Mouse (Mus musculus): ENCODE data around the gene Ccdc162. TPM values are rescaled to one million over a fixed set of nuclear protein-coding genes. Genes with fewer than 3 reads are reported as not detected.
"Not testable (repeated sequence)": the region's sequence is repeated elsewhere in the genome, so short reads cannot be mapped to it uniquely, and the experiment has no call there.

Ccdc162 gene
- polyA plus RNA-seq, 1 experiment from 2014 or later, result 0.12 TPM

GRCm38 (mm10) chr10:41518981-41519618, 197.3 kb downstream of the Ccdc162 start, which contains the start of gene Cd164:
Cd164 (plus strand) TSS chr10:41519414.
- Histone ChIP-seq H3K4me2 (ENCODE audit: low read depth, low read length) (peak within 1 kb of the TSS; percentile 94), H3K36me3 (ENCODE audit: control insufficient read depth, insufficient read depth) (no peaks in the 10 kb centered on the region; the same call in 1 of the 2 replicates), H3K4me1 (ENCODE audit: control insufficient read depth, low read depth, low read length) (peaks cover 17% of the 10 kb centered on the region), H3K9ac (ENCODE audit: low read depth, low read length) (peak within 1 kb of the TSS; percentile 86), H3K27me3 (ENCODE audit: control insufficient read depth, insufficient read depth, low read depth, low read length) (no peaks in the 10 kb centered on the region), H3K27ac (ENCODE audit: low read length) (peak within 1 kb of the TSS; percentile 83), H3K4me3 (ENCODE audit: low read depth, low read length) (peak within 1 kb of the TSS; percentile 83), H3K9me3 (replicated peaks; ENCODE audit: control insufficient read depth, low read length) (no peaks in the 10 kb centered on the region)
- ATAC-seq (ENCODE audit: low read depth), result peak; percentile 87
- WGBS (ENCODE audit: insufficient replicate concordance), result under 1% methylated on average over 69 of the region's 69 CpGs

GRCm38 (mm10) chr10:41518508-41518980, 197.9 kb downstream of the Ccdc162 start:
- H3K9ac ChIP-seq (ENCODE audit: low read depth, low read length), result peak overlapping the region; percentile 86
- no peaks in the 10 kb centered on the region; the same call in 1 of the 2 replicates for H3K36me3 ChIP-seq (ENCODE audit: control insufficient read depth, insufficient read depth)
- peaks cover 17% of the 10 kb centered on the region for H3K4me1 ChIP-seq (ENCODE audit: control insufficient read depth, low read depth, low read length)
- under 1% methylated on average over 23 of the region's 23 CpGs for WGBS (ENCODE audit: insufficient replicate concordance)
- peak overlapping the region; percentile 83 for H3K27ac ChIP-seq (ENCODE audit: low read length)
- peak overlapping the region; percentile 83 for H3K4me3 ChIP-seq (ENCODE audit: low read depth, low read length)
- H3K27me3 ChIP-seq (ENCODE audit: control insufficient read depth, insufficient read depth, low read depth, low read length), result no peaks in the 10 kb centered on the region
- peak; percentile 67 for ATAC-seq (ENCODE audit: low read depth)
- H3K4me2 ChIP-seq (ENCODE audit: low read depth, low read length), result peak overlapping the region; percentile 94
- no peaks in the 10 kb centered on the region for H3K9me3 ChIP-seq (replicated peaks; ENCODE audit: control insufficient read depth, low read length)

- H3K27me3 ChIP-seq (ENCODE audit: control insufficient read depth, insufficient read depth, low read depth, low read length), result no peaks in the 10 kb centered on the region
- no peak overlapping the region for H3K4me2 ChIP-seq (ENCODE audit: low read depth, low read length)
- no peak for ATAC-seq (ENCODE audit: low read depth)
- no peaks in the 10 kb centered on the region for H3K36me3 ChIP-seq (ENCODE audit: control insufficient read depth, insufficient read depth)
- peaks cover 4% of the 10 kb centered on the region for H3K4me1 ChIP-seq (ENCODE audit: control insufficient read depth, low read depth, low read length)
- H3K9me3 ChIP-seq (replicated peaks; ENCODE audit: control insufficient read depth, low read length), result no peaks in the 10 kb centered on the region
- H3K27ac ChIP-seq (ENCODE audit: low read length), result no peak overlapping the region
- H3K9ac ChIP-seq (ENCODE audit: low read depth, low read length), result no peak overlapping the region
- no peak overlapping the region for H3K4me3 ChIP-seq (ENCODE audit: low read depth, low read length)
Measured at GRCm38 (mm10) chr10:41514921-41515320, 201.5 kb downstream of the Ccdc162 start.

- Histone ChIP-seq H3K9ac (ENCODE audit: low read depth, low read length) (no peak overlapping the region), H3K4me3 (ENCODE audit: low read depth, low read length) (no peak overlapping the region), H3K9me3 (replicated peaks; ENCODE audit: control insufficient read depth, low read length) (no peaks in the 10 kb centered on the region), H3K27ac (ENCODE audit: low read length) (no peak overlapping the region), H3K27me3 (ENCODE audit: control insufficient read depth, insufficient read depth, low read depth, low read length) (no peaks in the 10 kb centered on the region), H3K36me3 (ENCODE audit: control insufficient read depth, insufficient read depth) (no peaks in the 10 kb centered on the region), H3K4me1 (ENCODE audit: control insufficient read depth, low read depth, low read length) (peaks cover 4% of the 10 kb centered on the region), H3K4me2 (ENCODE audit: low read depth, low read length) (no peak overlapping the region)
- no peak for ATAC-seq (ENCODE audit: low read depth)
- 58% methylated on average over 4 of the region's 4 CpGs for WGBS (ENCODE audit: insufficient replicate concordance)
Measured at GRCm38 (mm10) chr10:41514301-41514700, 202.1 kb downstream of the Ccdc162 start.

GRCm38 (mm10) chr10:41509160-41509559, 207.3 kb downstream of the Ccdc162 start:
- H3K4me2 ChIP-seq (ENCODE audit: low read depth, low read length), result no peak overlapping the region
- H3K4me1 ChIP-seq (ENCODE audit: control insufficient read depth, low read depth, low read length), result no peaks in the 10 kb centered on the region
- ATAC-seq (ENCODE audit: low read depth), result no peak
- no peak overlapping the region for H3K4me3 ChIP-seq (ENCODE audit: low read depth, low read length)
- no peaks in the 10 kb centered on the region for H3K36me3 ChIP-seq (ENCODE audit: control insufficient read depth, insufficient read depth)
- H3K27me3 ChIP-seq (ENCODE audit: control insufficient read depth, insufficient read depth, low read depth, low read length), result no peaks in the 10 kb centered on the region
- H3K9me3 ChIP-seq (replicated peaks; ENCODE audit: control insufficient read depth, low read length), result no peaks in the 10 kb centered on the region
- H3K9ac ChIP-seq (ENCODE audit: low read depth, low read length), result no peak overlapping the region
- no peak overlapping the region for H3K27ac ChIP-seq (ENCODE audit: low read length)
- WGBS (ENCODE audit: insufficient replicate concordance), result 26% methylated on average over 2 of the region's 2 CpGs

GRCm38 (mm10) chr10:41505446-41505845, 211.0 kb downstream of the Ccdc162 start:
- H3K9ac ChIP-seq (ENCODE audit: low read depth, low read length); H3K4me3 ChIP-seq (ENCODE audit: low read depth, low read length); ATAC-seq (ENCODE audit: low read depth); H3K4me1 ChIP-seq (ENCODE audit: control insufficient read depth, low read depth, low read length); H3K4me2 ChIP-seq (ENCODE audit: low read depth, low read length); H3K36me3 ChIP-seq (ENCODE audit: control insufficient read depth, insufficient read depth); H3K27ac ChIP-seq (ENCODE audit: low read length); H3K9me3 ChIP-seq (replicated peaks; ENCODE audit: control insufficient read depth, low read length); H3K27me3 ChIP-seq (ENCODE audit: control insufficient read depth, insufficient read depth, low read depth, low read length): not testable (repeated sequence)
- WGBS (ENCODE audit: insufficient replicate concordance), result 4% methylated on average over 3 of the region's 3 CpGs

GRCm38 (mm10) chr10:41504996-41505395, 211.4 kb downstream of the Ccdc162 start:
- Histone ChIP-seq H3K27ac (ENCODE audit: low read length) (no peak overlapping the region), H3K36me3 (ENCODE audit: control insufficient read depth, insufficient read depth) (no peaks in the 10 kb centered on the region), H3K4me2 (ENCODE audit: low read depth, low read length) (no peak overlapping the region), H3K9me3 (replicated peaks; ENCODE audit: control insufficient read depth, low read length) (no peaks in the 10 kb centered on the region), H3K9ac (ENCODE audit: low read depth, low read length) (no peak overlapping the region), H3K4me1 (ENCODE audit: control insufficient read depth, low read depth, low read length) (no peaks in the 10 kb centered on the region), H3K4me3 (ENCODE audit: low read depth, low read length) (no peak overlapping the region), H3K27me3 (ENCODE audit: control insufficient read depth, insufficient read depth, low read depth, low read length) (no peaks in the 10 kb centered on the region)
- ATAC-seq (ENCODE audit: low read depth), result no peak
- WGBS (ENCODE audit: insufficient replicate concordance), result 79% methylated on average over 1 of the region's 1 CpGs

- Histone ChIP-seq H3K27ac (ENCODE audit: low read length) (no peak overlapping the region), H3K9me3 (replicated peaks; ENCODE audit: control insufficient read depth, low read length) (no peaks in the 10 kb centered on the region), H3K9ac (ENCODE audit: low read depth, low read length) (no peak overlapping the region), H3K4me1 (ENCODE audit: control insufficient read depth, low read depth, low read length) (no peaks in the 10 kb centered on the region), H3K27me3 (ENCODE audit: control insufficient read depth, insufficient read depth, low read depth, low read length) (no peaks in the 10 kb centered on the region), H3K36me3 (ENCODE audit: control insufficient read depth, insufficient read depth) (no peaks in the 10 kb centered on the region), H3K4me3 (ENCODE audit: low read depth, low read length) (no peak overlapping the region), H3K4me2 (ENCODE audit: low read depth, low read length) (no peak overlapping the region)
- no peak for ATAC-seq (ENCODE audit: low read depth)
- 57% methylated on average over 4 of the region's 4 CpGs for WGBS (ENCODE audit: insufficient replicate concordance)
Measured at GRCm38 (mm10) chr10:41500941-41501340, 215.5 kb downstream of the Ccdc162 start.

- no peak overlapping the region for H3K4me2 ChIP-seq (ENCODE audit: low read depth, low read length)
- H3K27ac ChIP-seq (ENCODE audit: low read length), result no peak overlapping the region
- peaks cover 7% of the 10 kb centered on the region for H3K27me3 ChIP-seq (ENCODE audit: control insufficient read depth, insufficient read depth, low read depth, low read length)
- H3K36me3 ChIP-seq (ENCODE audit: control insufficient read depth, insufficient read depth), result no peaks in the 10 kb centered on the region; the same call in 1 of the 2 replicates
- no peak overlapping the region for H3K4me3 ChIP-seq (ENCODE audit: low read depth, low read length)
- H3K9me3 ChIP-seq (replicated peaks; ENCODE audit: control insufficient read depth, low read length), result no peaks in the 10 kb centered on the region
- no peak overlapping the region for H3K9ac ChIP-seq (ENCODE audit: low read depth, low read length)
- H3K4me1 ChIP-seq (ENCODE audit: control insufficient read depth, low read depth, low read length), result peaks cover 8% of the 10 kb centered on the region
- no peak for ATAC-seq (ENCODE audit: low read depth)
- 22% methylated on average over 4 of the region's 4 CpGs for WGBS (ENCODE audit: insufficient replicate concordance)
Measured at GRCm38 (mm10) chr10:41491111-41491510, 225.3 kb downstream of the Ccdc162 start.

Data from liver, embryonic 16.5 days (tissue).